Mouse (Mus musculus) MEL (cell line): ENCODE measurements around the gene Lsm7. TPM values are rescaled to one million over a fixed set of nuclear protein-coding genes. Genes with fewer than 3 reads are reported as not detected.

Experiments used
- DNase-seq: peaks from one replicate; pipeline ENCODE4 v3.0.0; 2011; ENCODE audit warnings: low read depth, low spot score
- H3K27ac ChIP-seq: 2 replicates; pipeline ENCODE4 v1.5.1; 2012; ENCODE audit warnings: low read depth, mild to moderate bottlenecking, control low read depth, low read length, moderate library complexity; ENCODE audit not compliant: control insufficient read depth
- H3K27me3 ChIP-seq, 2 experiments: fragments of 150-350 bp in 1 of 2; sonication (generic) in 1 of 2; 2 replicates each; pipeline ENCODE4 v1.6.1; 2012; ENCODE audit warnings: low read length in 2 of 2, mild to moderate bottlenecking in 2 of 2, improper control_type of control experiment in 1 of 2, moderate library complexity in 1 of 2; ENCODE audit not compliant: insufficient read depth in 2 of 2, control insufficient read depth in 1 of 2
- H3K36me3 ChIP-seq, 2 experiments: 2 replicates each; pipeline ENCODE4 v1.6.1; 2012 to 2014; ENCODE audit warnings: low read length in 2 of 2, improper control_type of control experiment in 1 of 2, inconsistent platforms in 1 of 2, mild to moderate bottlenecking in 1 of 2; ENCODE audit not compliant: insufficient read depth in 2 of 2, control insufficient read depth in 1 of 2
- H3K4me1 ChIP-seq, 2 experiments: fragments of 150-350 bp in 1 of 2; sonication (generic) in 1 of 2; 2 replicates each; pipeline ENCODE4 v1.6.1; 2012; ENCODE audit warnings: low read length in 2 of 2, improper control_type of control experiment in 1 of 2, mild to moderate bottlenecking in 1 of 2; ENCODE audit not compliant: insufficient read depth in 2 of 2, control insufficient read depth in 1 of 2
- H3K4me3 ChIP-seq, 2 experiments: fragments of 150-350 bp in 1 of 2; sonication (generic) in 1 of 2; 2 replicates each; pipeline ENCODE4 v1.5.1; 2012; ENCODE audit warnings: low read depth in 2 of 2, low read length in 2 of 2, mild to moderate bottlenecking in 2 of 2, moderate library complexity in 2 of 2, control low read depth in 1 of 2, improper control_type of control experiment in 1 of 2; ENCODE audit not compliant: control insufficient read depth in 1 of 2, insufficient read depth in 1 of 2
- H3K79me2 ChIP-seq: 2 replicates; pipeline ENCODE4 v1.6.1; 2012; ENCODE audit warnings: mild to moderate bottlenecking, low read length, moderate library complexity; ENCODE audit not compliant: control insufficient read depth, poor library complexity, insufficient read depth
- H3K9ac ChIP-seq: 2 replicates; pipeline ENCODE4 v1.6.1; 2012; ENCODE audit warnings: low read depth, mild to moderate bottlenecking, control low read depth, low read length, moderate library complexity; ENCODE audit not compliant: control insufficient read depth, poor library complexity, severe bottlenecking
- H3K9me3 ChIP-seq: fragments of 150-350 bp; sonication (generic); replicated peaks from 2 replicates; pipeline ENCODE4 v1.6.1; 2012; ENCODE audit warnings: mild to moderate bottlenecking, low read length, improper control_type of control experiment, moderate library complexity; ENCODE audit not compliant: insufficient read depth
- CHD1 ChIP-seq: IDR thresholded peaks from 2 replicates; pipeline ENCODE4 v1.6.1; 2012; ENCODE audit warnings: low read depth, mild to moderate bottlenecking, inconsistent platforms, low read length, improper control_type of control experiment
- ELF1 ChIP-seq: IDR thresholded peaks from 2 replicates; pipeline ENCODE4 v1.6.1; 2014; ENCODE audit warnings: low read depth, mild to moderate bottlenecking, inconsistent platforms, low read length, improper control_type of control experiment, moderate library complexity
- EP300 ChIP-seq, 2 experiments: IDR thresholded peaks; 2 replicates each; pipeline ENCODE4 v1.6.1; 2011; ENCODE audit warnings: improper control_type of control experiment in 2 of 2, low read length in 2 of 2, low read depth in 1 of 2, mild to moderate bottlenecking in 1 of 2
- ETS1 ChIP-seq: IDR thresholded peaks from 2 replicates; pipeline ENCODE4 v1.6.1; 2012; ENCODE audit warnings: low read depth, mild to moderate bottlenecking, inconsistent platforms, low read length, improper control_type of control experiment, moderate library complexity
- GABPA ChIP-seq: IDR thresholded peaks from 2 replicates; pipeline ENCODE4 v1.6.1; 2012; ENCODE audit warnings: low read depth, mild to moderate bottlenecking, inconsistent platforms, low read length, improper control_type of control experiment, moderate library complexity
- GATA1 ChIP-seq: IDR thresholded peaks from 2 replicates; pipeline ENCODE4 v1.6.1; 2011; ENCODE audit warnings: low read depth, low read length, improper control_type of control experiment
- HCFC1 ChIP-seq: IDR thresholded peaks from 2 replicates; pipeline ENCODE4 v1.6.1; 2012; ENCODE audit warnings: low read depth, mild to moderate bottlenecking, inconsistent platforms, low read length, improper control_type of control experiment, moderate library complexity
- KAT2A ChIP-seq: conservative IDR thresholded peaks from 2 replicates; pipeline ENCODE4 v1.6.1; 2012; ENCODE audit warnings: low read depth, low read length, improper control_type of control experiment, inconsistent platforms
- MXI1 ChIP-seq: IDR thresholded peaks from 2 replicates; pipeline ENCODE4 v1.6.1; 2011; ENCODE audit warnings: mild to moderate bottlenecking, low read depth, low read length, improper control_type of control experiment
- NELFE ChIP-seq: IDR thresholded peaks from 2 replicates; pipeline ENCODE4 v1.6.1; 2011; ENCODE audit warnings: low read depth, low read length, improper control_type of control experiment
- POLR2A ChIP-seq, 2 experiments: IDR thresholded peaks; 2 replicates each; pipeline ENCODE4 v1.6.1; 2011 to 2012; ENCODE audit warnings: low read length in 2 of 2, mild to moderate bottlenecking in 2 of 2, control low read depth in 1 of 2, improper control_type of control experiment in 1 of 2, low read depth in 1 of 2, moderate library complexity in 1 of 2; ENCODE audit not compliant: control insufficient read depth in 1 of 2, insufficient read depth in 1 of 2, poor library complexity in 1 of 2
- POLR2AphosphoS2 ChIP-seq: IDR thresholded peaks from 2 replicates; pipeline ENCODE4 v1.6.1; 2011; ENCODE audit warnings: low read length, improper control_type of control experiment
- RCOR1 ChIP-seq: IDR thresholded peaks from 2 replicates; pipeline ENCODE4 v1.6.1; 2012; ENCODE audit warnings: low read depth, mild to moderate bottlenecking, inconsistent platforms, low read length, improper control_type of control experiment
- SMC3 ChIP-seq: IDR thresholded peaks from 2 replicates; pipeline ENCODE4 v1.6.1; 2011; ENCODE audit warnings: low read depth, low read length, improper control_type of control experiment
- TAL1 ChIP-seq: IDR thresholded peaks from 2 replicates; pipeline ENCODE4 v1.6.1; 2012; ENCODE audit warnings: mild to moderate bottlenecking, inconsistent platforms, low read length, moderate library complexity, mixed read lengths
- TBP ChIP-seq: IDR thresholded peaks from 2 replicates; pipeline ENCODE4 v1.8.0; 2011; ENCODE audit warnings: low read depth, low read length, improper control_type of control experiment
- TCF12 ChIP-seq: IDR thresholded peaks from 2 replicates; pipeline ENCODE4 v1.6.1; 2014; ENCODE audit warnings: low read depth, mild to moderate bottlenecking, inconsistent platforms, low read length, improper control_type of control experiment, moderate library complexity
- UBTF ChIP-seq: IDR thresholded peaks from 2 replicates; pipeline ENCODE4 v1.6.1; 2012; ENCODE audit warnings: low read depth, mild to moderate bottlenecking, inconsistent platforms, low read length, improper control_type of control experiment, moderate library complexity, borderline replicate concordance; ENCODE audit not compliant: insufficient read depth
- USF1 ChIP-seq: IDR thresholded peaks from 2 replicates; pipeline ENCODE4 v1.6.1; 2014; ENCODE audit warnings: low read depth, mild to moderate bottlenecking, inconsistent platforms, low read length, improper control_type of control experiment, moderate library complexity
- USF2 ChIP-seq, 2 experiments: IDR thresholded peaks; 2 replicates each; pipeline ENCODE4 v1.6.1; 2011 to 2012; ENCODE audit warnings: improper control_type of control experiment in 2 of 2, low read length in 2 of 2, borderline replicate concordance in 1 of 2, inconsistent platforms in 1 of 2, low read depth in 1 of 2, mild to moderate bottlenecking in 1 of 2; ENCODE audit not compliant: insufficient read depth in 1 of 2
- ZC3H11A ChIP-seq: IDR thresholded peaks from 2 replicates; pipeline ENCODE4 v1.6.1; 2012; ENCODE audit warnings: low read depth, mild to moderate bottlenecking, inconsistent platforms, low read length, improper control_type of control experiment
- ZKSCAN1 ChIP-seq: IDR thresholded peaks from 2 replicates; pipeline ENCODE4 v1.6.1; 2012; ENCODE audit warnings: low read depth, mild to moderate bottlenecking, inconsistent platforms, low read length, improper control_type of control experiment, moderate library complexity
- polyA plus RNA-seq, 2 experiments: library from polyadenylated mRNA; stranded (reverse) in 1 of 2; unstranded in 1 of 2; fragments of >175 nt in 1 of 2; fragments of >200 nt in 1 of 2; gene quantifications; 2 replicates each; pipeline versions ENCODE4 v1.2.1 to v1.2.4; 2012; ENCODE audit warnings: low replicate concordance in 2 of 2, low read depth in 1 of 2; ENCODE audit not compliant: insufficient read length in 2 of 2, insufficient read depth in 1 of 2, missing spikeins in 1 of 2
- total RNA-seq: library from RNA; depleted of rRNA; stranded (reverse); fragments of 300-350 nt; gene quantifications from 2 replicates; pipeline ENCODE4 v1.2.3, GENCODE M21; 2012

Lsm7 gene
- total and polyA plus RNA-seq, 3 experiments: 246 to 637 TPM; not detected in 1

DNA sequence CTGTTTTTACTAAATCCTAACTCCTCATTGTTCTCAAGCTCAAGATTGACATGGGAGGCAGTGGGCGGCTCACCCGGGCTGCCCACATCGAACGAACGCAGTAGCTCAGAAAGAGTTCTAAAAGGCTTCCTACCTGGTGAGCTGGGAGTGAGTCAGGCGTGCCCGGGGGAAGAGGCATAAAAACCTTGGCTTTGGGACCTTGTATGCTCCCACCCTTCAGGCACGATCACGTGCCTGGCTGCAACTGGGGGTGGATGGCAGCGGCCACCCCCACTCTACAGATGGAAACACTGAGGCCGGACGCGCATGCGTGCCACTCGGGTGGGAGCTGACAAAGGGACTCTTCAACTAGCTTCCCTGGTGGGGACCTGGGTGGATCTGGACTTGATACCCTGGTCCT lies 12.7 kb downstream of the Lsm7 start:
- no peak for DNase-seq
- no peaks in the 10 kb centered on the region for H3K36me3 ChIP-seq
- no peak overlapping the region for H3K4me3 ChIP-seq
- H3K9me3 ChIP-seq: no peaks in the 10 kb centered on the region
- no peaks in the 10 kb centered on the region for H3K4me1 ChIP-seq
- H3K79me2 ChIP-seq: no peaks in the 10 kb centered on the region
- no peak overlapping the region for H3K27ac ChIP-seq
- no peaks in the 10 kb centered on the region; a peak in 1 of 4 replicates for H3K27me3 ChIP-seq
- TF ChIP-seq USF1 (no peak), NELFE (no peak), CHD1 (no peak), TCF12 (no peak), POLR2A (IDR thresholded peaks at IDR 0.05; ENCODE audit: control insufficient read depth in 1 of 2, insufficient read depth in 1 of 2, low read depth in 1 of 2, low read length in 2 of 2, poor library complexity in 1 of 2) (no peak), ZC3H11A (no peak), MXI1 (no peak), SMC3 (no peak), GATA1 (no peak), KAT2A (no peak), POLR2AphosphoS2 (no peak), EP300 (IDR thresholded peaks at IDR 0.05; ENCODE audit: low read depth in 1 of 2, low read length in 2 of 2) (no peak), RCOR1 (no peak), GABPA (no peak), ETS1 (no peak), TBP (no peak), ELF1 (no peak), USF2 (IDR thresholded peaks at IDR 0.05; ENCODE audit: borderline replicate concordance in 1 of 2, insufficient read depth in 1 of 2, low read depth in 1 of 2, low read length in 2 of 2) (no peak), ZKSCAN1 (no peak), TAL1 (no peak)
- TF ChIP-seq, all 39 proteins: peak for 0
- no peak overlapping the region for H3K9ac ChIP-seq

- no peak for DNase-seq
- Histone ChIP-seq H3K4me3 (no peak overlapping the region), H3K79me2 (no peaks in the 10 kb centered on the region), H3K27ac (no peak overlapping the region), H3K9ac (no peak overlapping the region), H3K36me3 (no peaks in the 10 kb centered on the region), H3K27me3 (no peaks in the 10 kb centered on the region; a peak in 1 of 4 replicates), H3K4me1 (no peaks in the 10 kb centered on the region), H3K9me3 (no peaks in the 10 kb centered on the region)
- no peak for TF ChIP-seq HCFC1
- no peak for TF ChIP-seq UBTF
These were observed 13.3 kb downstream of the Lsm7 start for GRCm38 (mm10) chr10:80841685-80842084.
